Mouse (Mus musculus) right cerebral cortex, postnatal 4 days (tissue): ENCODE results near the gene Klf2.

Experiments
- DNase-seq: peaks from one replicate; pipeline ENCODE4 v3.0.0-alpha.2; 2022

Klf2 gene

GRCm38 (mm10) chr8:72318801-72319322 lies at the start of gene Klf2:
Gene Klf2 (plus strand): TSS chr8:72319033.
- peak; percentile 88 for DNase-seq

- DNase-seq = no peak
Observed at GRCm38 (mm10) chr8:72270606-72271005, 48.2 kb upstream of the Klf2 start.

- no peak for DNase-seq
Observed at GRCm38 (mm10) chr8:72271051-72271660, 47.7 kb upstream of the Klf2 start.

GRCm38 (mm10) chr8:72271691-72272090 lies 47.1 kb upstream of the Klf2 start:
- DNase-seq = no peak

- DNase-seq = peak; percentile 59
Observed at GRCm38 (mm10) chr8:72272361-72272760, 46.5 kb upstream of the Klf2 start.

GRCm38 (mm10) chr8:72273111-72273770 lies 45.6 kb upstream of the Klf2 start:
- no peak for DNase-seq

- no peak for DNase-seq
Observed at GRCm38 (mm10) chr8:72273807-72274206, 45.0 kb upstream of the Klf2 start.

- DNase-seq = no peak
Observed at GRCm38 (mm10) chr8:72277244-72277643, 41.6 kb upstream of the Klf2 start.

GRCm38 (mm10) chr8:72279151-72279550 lies 39.7 kb upstream of the Klf2 start:
- no peak for DNase-seq

- peak; percentile 22 for DNase-seq
Observed at GRCm38 (mm10) chr8:72281634-72282033, 37.2 kb upstream of the Klf2 start.

GRCm38 (mm10) chr8:72285285-72285684 lies 33.5 kb upstream of the Klf2 start:
- DNase-seq = no peak

GRCm38 (mm10) chr8:72289051-72289450 lies 29.8 kb upstream of the Klf2 start:
- no peak for DNase-seq

GRCm38 (mm10) chr8:72291104-72291503 lies 27.7 kb upstream of the Klf2 start:
- no peak for DNase-seq

GRCm38 (mm10) chr8:72293309-72293708 lies 25.5 kb upstream of the Klf2 start:
- DNase-seq = no peak

- DNase-seq = no peak
Observed at GRCm38 (mm10) chr8:72295125-72295524, 23.7 kb upstream of the Klf2 start.

GRCm38 (mm10) chr8:72295679-72296078 lies 23.2 kb upstream of the Klf2 start:
- peak; percentile 52 for DNase-seq

GRCm38 (mm10) chr8:72296561-72296960 lies 22.3 kb upstream of the Klf2 start:
- no peak for DNase-seq

- DNase-seq = no peak
Observed at GRCm38 (mm10) chr8:72298928-72299327, 19.9 kb upstream of the Klf2 start.

- DNase-seq = no peak
Observed at GRCm38 (mm10) chr8:72300654-72301400, 18.0 kb upstream of the Klf2 start.

GRCm38 (mm10) chr8:72301497-72301896 lies 17.3 kb upstream of the Klf2 start:
- no peak for DNase-seq

GRCm38 (mm10) chr8:72302986-72303612 lies 15.7 kb upstream of the Klf2 start:
- no peak for DNase-seq

- no peak for DNase-seq
Observed at GRCm38 (mm10) chr8:72303633-72304032, 15.2 kb upstream of the Klf2 start.

- DNase-seq = no peak
Observed at GRCm38 (mm10) chr8:72305210-72305905, 13.5 kb upstream of the Klf2 start, which contains the start of gene Gm10282. Gene Gm10282 (minus strand): TSS chr8:72305260.
